8 mouse cellular contexts compared by ENCODE assay signal in genomic region chr9:21168161-21169123, GRCm38 (mm10). TPM values are rescaled to one million over a fixed set of nuclear protein-coding genes. Genes with fewer than 3 reads are reported as not detected.
DNase-seq lines count a peak whose midpoint lies in the region; ATAC-seq and TF ChIP-seq lines count a peak whose summit lies in the region.

No protein-coding gene starts in this region.

- peak; percentile 92 for DNase-seq in 3T3-L1 (ENCODE audit: low read depth, low spot score)
- DNase-seq in T-cell, adult 2 months (ENCODE audit: low spot score): peak; percentile 68
- peak; percentile 85 for DNase-seq in embryo, embryonic 10 days (ENCODE audit: low spot score)
- DNase-seq in midbrain, postnatal 0 days (ENCODE audit: low spot score): peak; percentile 60

- H3K9me3 ChIP-seq in intestine, embryonic 16.5 days (ENCODE audit: control insufficient read depth, low read length): no peaks in the 10 kb centered on the region
- H3K9me3 ChIP-seq in limb, embryonic 15.5 days: no peaks in the 10 kb centered on the region
- no peaks in the 10 kb centered on the region for H3K9me3 ChIP-seq in midbrain, postnatal 0 days (ENCODE audit: low read length)
- H3K9me3 ChIP-seq in stomach, embryonic 14.5 days (ENCODE audit: control insufficient read depth, low read depth, low read length): no peaks in the 10 kb centered on the region

- WGBS in intestine, embryonic 16.5 days: 13% methylated on average over 30 of the region's 30 CpGs
- 9% methylated on average over 30 of the region's 30 CpGs for WGBS in limb, embryonic 15.5 days
- 14% methylated on average over 29 of the region's 30 CpGs for WGBS in midbrain, postnatal 0 days
- WGBS in stomach, embryonic 14.5 days: 14% methylated on average over 30 of the region's 30 CpGs

- H3K9ac ChIP-seq in intestine, embryonic 16.5 days (ENCODE audit: low read depth, low read length): peak overlapping the region; percentile 54
- no peak overlapping the region for H3K9ac ChIP-seq in limb, embryonic 15.5 days
- H3K9ac ChIP-seq in midbrain, postnatal 0 days (replicated peaks; ENCODE audit: low read length, poor library complexity, severe bottlenecking): no peak overlapping the region
- no peak overlapping the region for H3K9ac ChIP-seq in stomach, embryonic 14.5 days (replicated peaks; ENCODE audit: low read depth, low read length)

- TF ChIP-seq CTCF in midbrain, postnatal 0 days (IDR thresholded peaks at IDR 0.05): peak; percentile 86

- peak overlapping the region; percentile 68 for H3K27ac ChIP-seq in intestine, embryonic 16.5 days (ENCODE audit: low read length)
- peak overlapping the region; percentile 81 for H3K27ac ChIP-seq in limb, embryonic 15.5 days
- H3K27ac ChIP-seq in midbrain, postnatal 0 days (ENCODE audit: low read depth, low read length): 0 out of 2 replicates have a peak overlapping the region, but pooled peaks have one; percentile 3
- H3K27ac ChIP-seq in stomach, embryonic 14.5 days (ENCODE audit: low read length): peak overlapping the region; percentile 55; the same call in 1 of the 2 replicates

- H3K4me3 ChIP-seq in intestine, embryonic 16.5 days (ENCODE audit: low read length): peak overlapping the region; percentile 27
- peak overlapping the region; percentile 12; the same call in 1 of the 2 replicates for H3K4me3 ChIP-seq in limb, embryonic 15.5 days
- H3K4me3 ChIP-seq in midbrain, postnatal 0 days (ENCODE audit: low read depth, low read length): no peak overlapping the region
- H3K4me3 ChIP-seq in stomach, embryonic 14.5 days (ENCODE audit: low read depth, low read length): no peak overlapping the region

- peak; percentile 69 for ATAC-seq in granulocyte monocyte progenitor cell, adult 5-6 weeks (replicated peaks; ENCODE audit: poor library complexity, severe bottlenecking)
- peak; percentile 65 for ATAC-seq in intestine, embryonic 16.5 days
- 0 out of 2 replicates have a peak, but pooled peaks have one; percentile 45 for ATAC-seq in limb, embryonic 15.5 days (ENCODE audit: insufficient number of reproducible peaks, low FRiP score, low TSS enrichment, low read depth)
- no peak for ATAC-seq in midbrain, postnatal 0 days (ENCODE audit: low FRiP score)
- peak; percentile 54; the same call in 1 of the 2 replicates for ATAC-seq in stomach, embryonic 14.5 days (ENCODE audit: insufficient number of reproducible peaks, insufficient read depth, low FRiP score, low read depth)

- H3K27me3 ChIP-seq in intestine, embryonic 16.5 days (replicated peaks; ENCODE audit: control insufficient read depth, insufficient read depth, low read length): peaks cover 34% of the 10 kb centered on the region
- peaks cover 41% of the 10 kb centered on the region for H3K27me3 ChIP-seq in limb, embryonic 15.5 days
- peaks cover 45% of the 10 kb centered on the region for H3K27me3 ChIP-seq in midbrain, postnatal 0 days (ENCODE audit: insufficient read depth, low read length)
- H3K27me3 ChIP-seq in stomach, embryonic 14.5 days (ENCODE audit: control insufficient read depth, insufficient read depth, low read length): peaks cover 26% of the 10 kb centered on the region

- H3K4me1 ChIP-seq in intestine, embryonic 16.5 days (ENCODE audit: control insufficient read depth, insufficient read depth, low read length): peaks cover 30% of the 10 kb centered on the region
- peaks cover 49% of the 10 kb centered on the region for H3K4me1 ChIP-seq in limb, embryonic 15.5 days
- peaks cover 3% of the 10 kb centered on the region; the same call in 1 of the 2 replicates for H3K4me1 ChIP-seq in midbrain, postnatal 0 days (ENCODE audit: insufficient read depth, low read length)
- H3K4me1 ChIP-seq in stomach, embryonic 14.5 days (ENCODE audit: control insufficient read depth, insufficient read depth, low read length): peaks cover 21% of the 10 kb centered on the region

- H3K4me2 ChIP-seq in intestine, embryonic 16.5 days (ENCODE audit: low read depth, low read length): peak overlapping the region; percentile 23
- peak overlapping the region; percentile 32 for H3K4me2 ChIP-seq in limb, embryonic 15.5 days
- H3K4me2 ChIP-seq in midbrain, postnatal 0 days (ENCODE audit: low read depth, low read length, poor library complexity, severe bottlenecking): peak overlapping the region; percentile 2; the same call in 1 of the 2 replicates
- H3K4me2 ChIP-seq in stomach, embryonic 14.5 days (replicated peaks; ENCODE audit: low read depth, low read length): peak overlapping the region; percentile 5; the same call in 1 of the 2 replicates

- no peaks in the 10 kb centered on the region for H3K36me3 ChIP-seq in intestine, embryonic 16.5 days (ENCODE audit: control insufficient read depth, insufficient read depth, low read length)
- no peaks in the 10 kb centered on the region for H3K36me3 ChIP-seq in limb, embryonic 15.5 days
- H3K36me3 ChIP-seq in midbrain, postnatal 0 days (ENCODE audit: insufficient read depth, low read length): no peaks in the 10 kb centered on the region
- no peaks in the 10 kb centered on the region for H3K36me3 ChIP-seq in stomach, embryonic 14.5 days (ENCODE audit: control insufficient read depth, insufficient read depth, low read length)

RNA-seq across cellular contexts. Expression of gene Pde4a, which starts 2.9 kb away (rescaled TPM):
- total RNA-seq in granulocyte monocyte progenitor cell, adult 5-6 weeks (2014; fragmentation: Nextera tagmentation): 19.9 and 25.7 TPM in 2 replicates
- total RNA-seq in granulocyte monocyte progenitor cell, adult 5-6 weeks (2017): 3.8 and 4.1 TPM in 2 replicates
- 6.2 and 7.8 TPM in 2 replicates for polyA plus RNA-seq in intestine, embryonic 16.5 days (2015; fragmentation: Nextera tagmentation; extraction: Ambion mirVana)
- polyA plus RNA-seq in limb, embryonic 15.5 days (2015; fragmentation: Nextera tagmentation; extraction: Ambion mirVana): 6.1 and 6.4 TPM in 2 replicates
- 40.7 and 46.5 TPM in 2 replicates for total RNA-seq in midbrain, postnatal 0 days (2014; rRNA removed)
- polyA plus RNA-seq in midbrain, postnatal 0 days (2015; fragmentation: Nextera tagmentation; extraction: Ambion mirVana): 59.8 and 63.8 TPM in 2 replicates
- polyA plus RNA-seq in stomach, embryonic 14.5 days (2014; fragmentation: Nextera tagmentation; extraction: Ambion mirVana): 5.4 TPM in 2 replicates

RNA-seq across cellular contexts. Expression of gene Cdc37, which starts 18.7 kb away (rescaled TPM):
- total RNA-seq in granulocyte monocyte progenitor cell, adult 5-6 weeks (2014; fragmentation: Nextera tagmentation): 120 and 157 TPM in 2 replicates
- 285 and 306 TPM in 2 replicates for total RNA-seq in granulocyte monocyte progenitor cell, adult 5-6 weeks (2017)
- polyA plus RNA-seq in intestine, embryonic 16.5 days (2015; fragmentation: Nextera tagmentation; extraction: Ambion mirVana): 247 and 261 TPM in 2 replicates
- 298 and 326 TPM in 2 replicates for polyA plus RNA-seq in limb, embryonic 15.5 days (2015; fragmentation: Nextera tagmentation; extraction: Ambion mirVana)
- 29.0 and 37.7 TPM in 2 replicates for total RNA-seq in midbrain, postnatal 0 days (2014; rRNA removed)
- 179 and 186 TPM in 2 replicates for polyA plus RNA-seq in midbrain, postnatal 0 days (2015; fragmentation: Nextera tagmentation; extraction: Ambion mirVana)
- 283 and 302 TPM in 2 replicates for polyA plus RNA-seq in stomach, embryonic 14.5 days (2014; fragmentation: Nextera tagmentation; extraction: Ambion mirVana)

RNA-seq across cellular contexts. Expression of gene Tyk2, which starts 37.4 kb away (rescaled TPM):
- 27.1 and 28.6 TPM in 2 replicates for total RNA-seq in granulocyte monocyte progenitor cell, adult 5-6 weeks (2014; fragmentation: Nextera tagmentation)
- total RNA-seq in granulocyte monocyte progenitor cell, adult 5-6 weeks (2017): 19.0 and 19.8 TPM in 2 replicates
- 17.0 and 18.1 TPM in 2 replicates for polyA plus RNA-seq in intestine, embryonic 16.5 days (2015; fragmentation: Nextera tagmentation; extraction: Ambion mirVana)
- polyA plus RNA-seq in limb, embryonic 15.5 days (2015; fragmentation: Nextera tagmentation; extraction: Ambion mirVana): 13.1 and 13.2 TPM in 2 replicates
- 9.8 and 9.9 TPM in 2 replicates for total RNA-seq in midbrain, postnatal 0 days (2014; rRNA removed)
- polyA plus RNA-seq in midbrain, postnatal 0 days (2015; fragmentation: Nextera tagmentation; extraction: Ambion mirVana): 4.8 and 5.4 TPM in 2 replicates
- polyA plus RNA-seq in stomach, embryonic 14.5 days (2014; fragmentation: Nextera tagmentation; extraction: Ambion mirVana): 10.2 and 10.9 TPM in 2 replicates

Comparison
In these comparisons a context has a peak if more than half of its experiments do, and no peak if none do; other contexts are left out.
1. H3K27ac ChIP-seq: peak in every context shown above with its lines; median percentile 81 in limb, embryonic 15.5 days; 68 in intestine, embryonic 16.5 days; 55 in stomach, embryonic 14.5 days; 3 in midbrain, postnatal 0 days.
2. H3K4me3 ChIP-seq: peak in intestine, embryonic 16.5 days (single experiment) and limb, embryonic 15.5 days (single experiment); none in midbrain, postnatal 0 days (single experiment) and stomach, embryonic 14.5 days (single experiment).
3. Peak in every context shown above with its lines, with median percentiles within 50 percentile points of each other: DNase-seq and H3K4me2 ChIP-seq.